Mouse (Mus musculus): ENCODE data around the gene Zfp949. TPM values are rescaled to one million over a fixed set of nuclear protein-coding genes. Genes with fewer than 3 reads are reported as not detected.

The Zfp949 gene
- polyA plus RNA-seq (2015; fragmentation: Nextera tagmentation; extraction: Ambion mirVana), result 8.4 and 10.4 TPM in 2 replicates

DNA sequence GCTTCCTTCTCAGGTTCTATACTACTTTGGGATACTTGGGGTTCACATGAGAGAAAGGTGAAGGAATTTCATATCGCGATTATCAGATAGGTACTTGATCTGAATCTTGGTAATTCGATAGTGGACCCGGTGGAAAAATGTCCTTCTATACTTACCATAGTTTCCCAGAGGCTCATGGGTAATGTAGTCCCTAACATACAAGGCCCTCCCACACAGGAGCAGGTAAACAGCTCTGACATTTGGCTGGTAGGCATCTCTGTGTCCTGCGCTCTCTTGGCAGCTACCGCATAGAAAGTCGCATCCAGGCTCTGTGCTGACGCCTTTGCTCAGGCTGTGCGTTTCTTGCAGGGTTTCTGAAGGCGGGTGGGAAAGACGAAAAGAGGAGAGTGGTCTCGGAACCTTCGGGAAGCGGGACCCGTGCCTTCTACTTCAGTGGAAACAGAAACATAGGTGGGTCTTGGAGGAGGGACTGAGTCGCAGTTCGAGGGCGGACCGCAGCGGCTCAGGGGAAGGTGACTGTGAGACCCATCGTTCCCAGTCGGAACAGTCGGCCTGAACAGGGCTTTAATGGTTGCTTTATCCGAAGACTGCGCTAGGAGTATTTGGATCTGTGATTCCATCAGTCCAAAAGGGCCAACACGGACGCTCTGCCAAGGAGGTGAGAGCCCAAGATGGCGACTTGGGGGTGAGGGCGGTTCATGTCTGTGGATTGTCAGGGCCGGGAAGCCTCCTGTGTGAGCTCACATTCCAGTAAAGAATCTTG, at the start of gene Zfp949:
Gene Zfp949 (plus strand): TSS at position 170 of the 763 bp plus-strand sequence.
- peak; percentile 87 for DNase-seq (ENCODE audit: low spot score)

DNA sequence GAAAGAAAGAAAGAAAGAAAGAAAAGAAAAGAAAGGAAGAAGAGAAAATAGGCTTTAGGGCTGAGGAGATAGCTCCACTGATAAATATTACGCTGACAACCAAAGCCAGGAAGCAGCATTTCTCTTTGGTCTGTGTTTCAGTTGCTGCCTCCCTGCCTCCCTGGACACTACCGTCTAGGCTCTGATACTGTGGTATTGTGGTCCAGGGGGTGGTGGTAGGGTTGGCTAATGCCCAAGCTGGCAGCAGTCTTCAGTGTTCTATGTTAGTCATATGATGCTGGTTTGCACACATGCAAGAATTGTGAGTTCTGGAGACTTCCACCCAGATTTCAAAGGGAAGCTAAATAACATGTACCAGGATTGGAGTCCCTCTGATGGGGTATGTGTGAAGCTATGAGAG, 47.7 kb upstream of the Zfp949 start:
- no peak for DNase-seq (ENCODE audit: low spot score)

DNA sequence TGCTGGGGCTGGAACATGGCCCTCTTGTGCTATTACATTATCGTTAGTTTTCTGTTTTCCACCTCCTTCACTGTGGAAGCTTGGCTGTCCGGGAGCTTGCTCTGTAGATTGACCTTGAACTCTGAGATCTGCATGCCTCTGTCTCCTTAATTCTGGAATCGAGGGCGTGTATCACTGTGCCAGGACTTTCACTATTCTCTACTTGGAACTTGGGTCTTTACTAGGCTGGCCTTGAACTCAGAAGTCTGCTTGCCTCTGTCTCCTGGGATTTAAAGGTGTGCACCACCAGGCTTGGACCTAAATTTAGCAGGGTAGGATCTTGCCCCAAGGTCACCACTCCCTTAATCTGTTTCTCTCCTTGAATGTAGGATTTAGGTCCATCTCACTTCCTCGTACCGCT, 46.0 kb upstream of the Zfp949 start:
- DNase-seq (ENCODE audit: low spot score), result no peak

DNA sequence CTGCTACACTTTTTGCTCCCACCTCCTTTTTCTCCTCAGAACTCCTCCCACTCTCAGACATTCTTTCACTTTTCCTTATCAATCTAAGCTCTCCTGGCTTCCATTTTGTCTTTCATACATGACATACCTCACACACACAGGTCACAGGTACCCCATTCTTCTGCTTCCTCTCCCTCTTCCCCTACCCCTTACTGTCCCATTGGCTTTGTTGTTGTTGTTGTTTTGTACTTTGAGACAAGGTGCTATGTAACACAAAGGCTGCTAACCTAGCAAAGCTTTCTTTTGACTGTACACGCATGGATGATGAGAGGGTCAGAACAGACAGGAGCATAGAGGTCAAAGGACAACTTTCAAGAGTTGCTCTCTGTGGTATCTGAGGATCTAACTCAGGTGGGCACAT, 32.3 kb upstream of the Zfp949 start:
- no peak for DNase-seq (ENCODE audit: low spot score)

DNA sequence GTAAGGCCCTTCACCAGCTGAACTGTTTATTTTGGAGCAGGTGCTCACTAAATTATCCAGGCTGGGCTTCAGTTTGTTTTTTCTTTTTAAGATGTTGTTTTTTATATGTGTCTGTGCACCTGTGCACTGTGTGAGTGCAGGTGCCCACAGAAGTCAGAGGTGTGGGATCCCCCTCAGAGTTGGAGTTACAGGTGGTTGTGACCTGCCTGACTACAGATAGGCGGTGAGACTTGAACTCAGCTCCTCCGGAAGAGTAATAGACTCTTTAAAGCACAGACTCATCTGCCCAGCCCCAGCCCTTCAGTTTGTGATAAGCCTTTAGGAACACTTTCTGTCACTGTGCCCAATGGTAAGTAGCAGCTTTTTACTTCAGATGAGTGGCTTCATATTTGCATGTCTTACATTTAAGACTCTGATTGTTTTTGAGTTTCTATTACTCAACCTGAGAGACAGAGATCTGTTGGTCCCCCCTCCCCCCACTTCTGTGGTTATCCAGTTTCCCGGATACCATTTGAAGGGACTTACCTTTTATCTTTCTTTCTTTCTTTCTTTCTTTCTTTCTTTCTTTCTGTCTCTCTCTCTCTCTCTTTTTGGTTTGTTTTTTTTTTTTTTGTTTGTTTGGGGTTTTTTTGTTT, 31.3 kb upstream of the Zfp949 start:
- no peak for DNase-seq (ENCODE audit: low spot score)

DNA sequence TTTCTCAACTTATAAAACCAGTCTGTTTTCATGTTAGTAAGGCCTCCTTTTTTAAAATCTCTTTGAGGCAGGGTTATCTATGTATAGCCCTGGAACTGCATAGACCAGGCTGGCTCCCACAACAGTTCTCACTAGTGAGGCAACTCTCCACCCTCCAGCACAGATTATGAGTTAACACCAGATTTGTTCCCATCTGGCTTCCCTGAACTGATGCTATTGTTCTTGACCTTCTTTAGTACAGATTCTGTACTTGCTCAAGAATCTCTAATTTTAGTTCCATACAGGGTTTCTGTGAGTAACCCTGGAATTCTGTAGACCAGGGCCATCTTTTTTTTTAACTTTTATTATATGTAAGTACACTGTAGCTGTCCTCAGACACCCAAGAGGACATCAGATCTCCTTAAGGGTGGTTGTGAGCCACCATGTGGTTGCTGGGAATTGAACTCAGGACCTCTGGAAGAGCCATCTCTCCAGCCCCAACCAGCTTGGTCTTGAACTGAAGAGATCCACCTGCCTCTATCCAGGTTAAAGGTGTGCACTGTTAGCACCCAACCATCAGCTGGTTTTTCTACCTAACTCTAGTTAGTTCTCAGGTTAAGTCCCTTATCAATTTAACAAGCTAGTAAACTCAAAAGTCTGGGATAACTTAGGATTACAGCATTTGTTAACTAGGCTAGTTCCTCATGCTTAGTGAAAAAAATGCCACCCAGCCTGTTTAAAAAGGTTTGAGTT, 28.3 kb upstream of the Zfp949 start:
- DNase-seq (ENCODE audit: low spot score), result no peak

DNA sequence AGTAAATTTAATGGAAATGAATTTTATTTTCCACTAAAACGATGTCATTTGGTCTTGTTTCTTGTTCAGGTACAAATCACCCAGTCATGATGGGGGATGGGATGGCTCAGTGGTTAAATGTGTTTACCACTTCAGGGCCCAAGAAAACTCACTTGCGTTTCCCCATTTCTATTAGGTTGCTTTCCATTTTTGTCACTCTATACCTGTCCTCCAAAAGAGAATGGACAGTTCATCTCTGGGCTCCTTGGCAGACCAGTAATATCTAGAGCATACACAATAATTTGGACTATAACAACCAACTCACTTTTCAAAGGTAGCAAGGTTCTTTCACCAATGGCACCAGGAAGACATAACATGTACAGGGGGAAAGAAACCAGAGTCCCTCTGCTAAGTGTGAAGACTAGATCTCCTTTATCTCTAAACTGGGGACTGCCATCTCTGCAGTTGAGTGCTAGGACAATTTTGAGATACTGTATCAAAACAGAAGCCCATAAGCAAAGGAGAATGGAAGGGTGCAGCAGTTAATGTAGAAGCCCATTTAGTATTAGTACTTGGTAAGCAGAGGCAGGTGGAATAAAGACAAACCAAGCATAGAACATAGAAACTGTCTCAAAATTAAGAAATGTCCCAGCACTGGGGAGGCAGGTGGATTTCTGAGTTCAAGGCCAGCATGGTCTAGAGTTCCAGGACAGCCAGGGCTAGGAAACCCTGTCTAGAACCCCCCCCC, 27.5 kb upstream of the Zfp949 start:
- DNase-seq (ENCODE audit: low spot score), result no peak

DNA sequence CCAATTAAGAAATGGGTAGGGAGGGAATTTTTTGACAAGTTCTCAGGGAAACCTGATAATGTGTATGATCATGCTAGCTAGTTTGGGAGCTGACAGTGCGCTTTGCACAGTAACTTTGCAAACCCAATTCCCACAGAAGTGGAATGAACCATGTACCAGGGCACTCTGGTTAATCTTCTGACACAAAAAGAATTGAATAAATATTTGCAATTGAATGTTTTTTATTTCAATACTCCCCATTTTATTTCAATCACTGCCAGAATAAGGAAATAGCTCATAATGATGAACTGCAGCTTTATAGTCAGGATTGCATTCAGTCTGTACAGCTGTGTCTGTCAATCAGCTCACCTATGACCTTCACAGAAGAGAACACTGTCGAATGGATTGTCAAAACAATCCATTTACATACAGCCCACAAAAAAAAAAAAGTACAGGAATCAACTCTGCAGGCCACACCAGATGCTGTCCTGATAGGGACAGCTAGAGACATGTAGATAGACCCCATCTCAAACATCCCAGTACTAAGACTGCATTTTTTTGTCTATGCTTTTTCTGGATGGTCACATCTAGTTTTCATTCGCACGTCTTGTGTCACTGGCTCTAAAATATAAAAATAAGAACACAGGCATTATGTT, 26.9 kb upstream of the Zfp949 start:
- DNase-seq (ENCODE audit: low spot score), result no peak

DNA sequence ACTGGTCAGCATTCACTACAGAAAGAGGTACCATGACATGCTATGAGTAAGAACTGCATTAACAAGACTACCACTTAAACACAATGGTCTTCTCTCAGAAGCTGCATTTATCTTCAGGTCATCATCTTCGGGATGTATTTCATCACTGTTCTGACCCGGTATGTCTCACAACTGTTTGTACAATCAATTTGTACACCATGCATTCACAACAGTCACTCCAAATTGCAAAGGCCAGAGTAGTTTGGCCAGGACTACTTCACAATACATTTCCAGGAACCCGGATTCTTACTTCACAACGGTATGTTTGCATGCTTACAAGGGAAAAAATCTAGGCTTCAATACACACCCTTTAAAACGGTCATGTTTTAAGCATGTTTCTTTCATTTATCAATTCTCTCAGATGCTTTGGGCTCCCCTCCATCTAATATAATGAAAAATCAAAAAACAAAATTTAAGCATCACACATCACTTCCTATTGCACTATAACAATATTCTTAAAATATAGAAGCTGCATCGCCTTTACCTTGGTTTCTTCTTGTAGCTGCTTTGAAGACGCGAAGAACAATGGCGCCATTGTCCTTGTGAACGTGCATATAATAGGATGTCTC, 25.8 kb upstream of the Zfp949 start:
- no peak for DNase-seq (ENCODE audit: low spot score)

DNA sequence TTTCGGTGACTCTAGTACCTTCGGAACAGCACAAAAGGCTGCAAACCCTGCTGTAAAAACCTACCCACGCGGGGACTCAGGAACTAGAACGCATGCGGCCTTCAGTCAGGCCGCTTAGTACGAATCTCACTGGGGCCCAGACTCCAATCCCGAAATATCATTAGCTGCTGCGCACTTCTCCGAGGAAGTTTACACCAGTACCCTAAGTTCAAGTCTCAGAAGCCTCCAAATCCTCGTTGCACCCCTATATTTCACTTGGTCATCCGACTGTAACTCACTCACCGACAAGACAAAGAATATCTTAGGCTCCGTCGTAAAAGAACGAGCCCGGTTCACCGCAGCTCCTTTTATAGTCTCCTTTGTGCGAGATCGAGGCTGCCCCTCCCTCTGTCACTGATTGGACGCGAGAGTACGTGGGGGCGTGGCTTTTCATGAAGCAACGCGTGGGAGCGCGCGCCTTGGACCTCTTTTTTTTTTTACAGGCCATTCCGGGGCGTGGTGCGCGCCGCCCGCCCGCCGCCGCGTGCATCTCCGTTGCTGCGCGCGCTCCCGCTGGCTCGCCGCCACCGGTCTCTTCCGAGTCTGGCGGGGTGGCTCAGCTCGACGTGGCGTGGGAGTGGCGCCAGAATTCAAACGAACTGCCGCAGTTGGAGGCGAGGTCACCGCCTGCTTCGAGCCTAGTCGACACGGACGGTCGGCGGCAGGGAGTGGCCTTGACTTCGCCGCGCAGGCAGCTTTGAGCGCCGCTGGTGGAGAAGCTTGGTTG, 25.1 kb upstream of the Zfp949 start:
- peak; percentile 98 for DNase-seq (ENCODE audit: low spot score)

DNA sequence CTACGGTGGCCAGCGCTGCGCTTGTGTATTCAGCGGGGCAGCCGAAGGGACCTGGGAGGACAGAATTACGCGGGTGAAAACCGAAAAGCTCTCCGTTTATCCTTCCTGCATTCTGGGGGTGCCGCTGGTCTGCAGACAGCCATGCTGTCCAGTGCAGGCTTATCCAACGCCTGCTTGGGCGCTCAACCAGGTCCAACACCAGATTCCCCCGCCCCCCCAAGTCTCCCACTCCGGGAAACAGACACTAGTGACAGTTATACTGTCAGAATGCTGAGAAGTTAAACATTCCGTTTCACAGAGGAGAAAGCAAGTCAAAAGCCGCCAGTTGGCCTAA, 24.5 kb upstream of the Zfp949 start:
- no peak for DNase-seq (ENCODE audit: low spot score)

DNA sequence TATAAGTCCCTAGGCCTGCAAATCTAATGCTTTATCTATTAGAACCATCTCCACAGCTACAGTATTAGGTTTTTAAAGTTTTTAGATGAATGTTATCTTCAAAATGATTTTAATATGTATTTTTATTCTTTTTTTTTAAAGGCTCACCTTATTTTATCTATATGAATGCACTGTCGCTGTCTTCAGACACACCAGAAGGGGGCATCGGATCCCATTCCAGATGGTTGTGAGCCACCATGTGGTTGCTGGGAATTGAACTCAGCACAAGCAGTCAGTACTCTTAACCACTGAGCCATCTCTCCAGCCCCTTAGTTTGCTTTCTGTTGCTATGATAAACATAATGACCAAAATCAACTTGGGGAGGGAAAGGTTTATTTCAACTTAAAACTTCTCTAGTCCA, 23.5 kb upstream of the Zfp949 start:
- DNase-seq (ENCODE audit: low spot score), result no peak

DNA sequence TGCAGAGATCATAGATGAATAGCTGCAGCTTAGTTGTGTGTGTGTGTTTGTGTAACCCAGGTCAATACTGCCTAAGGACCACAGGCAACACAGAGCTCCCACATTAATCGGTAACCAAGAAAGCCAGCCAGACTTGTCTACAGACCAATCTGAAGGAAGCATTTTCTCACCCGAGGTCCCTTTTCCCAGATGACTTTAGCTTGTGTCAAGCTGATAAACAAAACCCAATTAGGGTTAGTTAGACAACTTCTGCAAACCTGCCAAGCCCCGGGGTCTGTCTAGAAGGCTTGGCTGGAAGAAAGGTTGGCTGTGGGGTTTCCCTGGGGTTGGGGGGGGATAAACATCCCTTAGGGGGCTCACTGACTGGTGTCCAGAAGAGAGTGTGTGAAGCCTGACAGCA, 23.0 kb upstream of the Zfp949 start:
- DNase-seq (ENCODE audit: low spot score), result no peak

DNA sequence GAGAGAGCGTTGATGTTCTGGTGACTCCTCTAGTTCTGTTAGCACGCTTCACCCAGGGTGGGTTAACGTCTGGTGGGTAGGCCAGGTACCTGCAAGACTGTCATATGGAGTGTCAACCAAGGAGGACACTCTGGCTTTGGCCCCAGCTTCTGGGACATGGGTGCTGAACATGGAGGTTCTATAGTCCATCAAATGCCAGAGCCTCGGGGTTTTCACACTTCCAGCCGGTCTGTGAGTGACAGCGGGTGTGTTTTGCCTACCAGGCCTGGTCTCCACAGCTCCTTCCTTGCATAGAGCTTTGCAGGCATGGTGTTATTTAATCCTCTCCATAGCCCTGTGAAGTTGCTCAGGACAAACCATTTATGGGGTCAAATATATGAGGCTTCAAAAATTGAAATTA, 22.5 kb upstream of the Zfp949 start:
- no peak for DNase-seq (ENCODE audit: low spot score)

DNA sequence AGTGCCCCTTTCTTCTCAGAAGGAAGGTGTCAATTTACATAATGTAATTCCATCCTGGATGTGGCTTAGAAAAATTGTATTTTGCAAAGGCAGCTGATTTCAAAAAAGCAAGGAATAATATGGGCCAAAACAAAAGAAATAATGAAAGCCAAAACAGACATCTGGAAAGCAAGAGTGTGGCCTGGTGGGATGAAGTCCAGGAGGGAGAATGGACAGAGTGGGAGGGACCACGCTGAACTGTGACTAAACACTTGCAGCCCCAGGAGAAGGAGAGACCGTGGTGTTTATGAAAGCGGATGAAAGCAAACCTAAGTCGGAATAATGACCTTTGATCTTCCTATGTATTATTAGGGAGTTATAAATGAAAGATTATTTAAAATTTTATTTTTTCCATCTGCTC, 19.9 kb upstream of the Zfp949 start:
- no peak for DNase-seq (ENCODE audit: low spot score)

DNA sequence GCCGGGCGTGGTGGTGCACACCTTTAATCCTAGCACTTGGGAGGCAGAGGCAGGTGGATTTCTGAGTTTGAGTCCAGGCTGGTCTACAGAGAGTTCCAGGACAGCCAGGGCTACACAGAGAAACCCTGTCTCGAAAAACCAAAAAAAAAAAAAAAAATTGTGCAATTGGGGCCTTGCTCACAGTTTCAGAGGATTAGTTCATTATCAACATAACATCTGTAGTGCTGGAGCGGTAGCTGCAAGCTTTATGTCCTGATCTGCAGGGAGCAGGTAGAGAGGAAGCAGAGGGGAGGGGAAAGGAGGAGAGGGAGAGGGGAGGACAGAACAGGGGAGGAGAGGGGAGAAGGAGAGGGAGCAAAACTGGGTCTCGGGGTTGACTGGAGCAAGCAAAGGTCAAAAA, 19.1 kb upstream of the Zfp949 start:
- DNase-seq (ENCODE audit: low spot score), result no peak

DNA sequence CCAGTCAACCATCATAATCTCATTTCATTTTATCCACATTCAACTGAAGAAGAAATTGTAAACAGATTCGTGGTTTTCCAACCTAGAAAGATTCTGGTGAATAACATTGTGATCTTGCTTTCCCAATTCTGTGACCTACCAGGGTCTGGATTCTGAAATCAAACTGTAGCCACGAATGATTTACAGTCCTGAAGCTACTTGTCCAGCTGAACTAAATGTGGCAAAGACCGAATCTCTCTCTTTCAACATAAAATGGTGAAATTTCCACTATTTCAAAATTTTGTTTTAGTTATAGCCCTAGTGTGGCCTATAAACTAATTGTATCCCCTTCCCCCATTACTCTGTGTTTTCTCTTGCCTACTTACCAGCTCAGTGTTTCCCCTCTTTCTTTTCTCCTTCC, 18.2 kb upstream of the Zfp949 start:
- no peak for DNase-seq (ENCODE audit: low spot score)

DNA sequence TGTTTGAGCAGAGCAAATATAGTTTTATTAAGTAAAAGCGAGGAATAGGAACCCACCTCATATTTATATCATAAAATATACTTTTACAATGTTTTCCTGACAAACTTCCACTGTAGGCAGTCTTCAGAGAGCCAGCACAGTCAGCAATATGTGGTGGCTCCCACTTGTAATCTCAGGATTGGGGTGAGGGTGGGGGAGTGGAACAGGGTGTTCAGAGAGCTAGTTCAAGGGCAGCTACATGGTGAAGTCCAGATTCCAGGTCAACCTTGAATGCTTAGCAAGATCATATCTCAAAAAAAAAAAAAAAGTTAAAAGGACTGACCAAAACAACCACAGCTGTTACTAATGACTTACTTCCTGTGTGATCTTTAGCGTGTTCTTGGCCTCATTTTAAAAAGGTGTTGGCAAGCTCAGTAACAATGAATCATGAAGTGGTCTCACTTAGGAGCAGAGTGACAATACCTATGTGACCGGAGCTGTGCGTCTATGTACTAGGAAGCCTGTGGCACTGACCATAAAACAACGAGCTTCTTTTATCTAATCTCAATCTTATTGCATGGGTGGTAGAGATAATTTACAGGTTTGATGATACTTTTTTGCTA, 17.7 kb upstream of the Zfp949 start:
- DNase-seq (ENCODE audit: low spot score), result no peak

DNA sequence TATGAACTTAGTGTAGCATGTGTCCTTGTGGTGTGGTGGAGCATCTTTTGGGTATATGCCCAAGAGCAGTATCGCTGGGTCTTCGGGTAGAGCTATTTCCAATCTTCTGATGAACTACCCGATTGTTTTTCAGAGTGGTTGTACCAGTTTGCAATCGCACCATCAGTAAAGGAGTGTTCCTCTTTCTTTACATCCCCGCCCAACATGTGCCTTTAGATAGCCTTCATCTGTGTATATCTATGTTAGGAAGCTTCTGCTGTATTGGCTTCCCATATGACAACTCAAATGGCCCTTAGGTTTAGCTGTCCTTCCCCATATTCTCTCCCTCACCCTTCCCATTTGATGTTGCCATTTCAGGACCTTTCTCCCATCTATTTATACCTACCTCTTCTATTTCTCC, 13.7 kb upstream of the Zfp949 start:
- no peak for DNase-seq (ENCODE audit: low spot score)

Measured in thymus, postnatal 0 days (tissue).